Mouse (Mus musculus): ENCODE measurements around the gene Psen1.

Psen1 gene

GRCm38 (mm10) chr12:83781204-83781603 lies 93.3 kb downstream of the Psen1 start:
- DNase-seq = no peak

DNA sequence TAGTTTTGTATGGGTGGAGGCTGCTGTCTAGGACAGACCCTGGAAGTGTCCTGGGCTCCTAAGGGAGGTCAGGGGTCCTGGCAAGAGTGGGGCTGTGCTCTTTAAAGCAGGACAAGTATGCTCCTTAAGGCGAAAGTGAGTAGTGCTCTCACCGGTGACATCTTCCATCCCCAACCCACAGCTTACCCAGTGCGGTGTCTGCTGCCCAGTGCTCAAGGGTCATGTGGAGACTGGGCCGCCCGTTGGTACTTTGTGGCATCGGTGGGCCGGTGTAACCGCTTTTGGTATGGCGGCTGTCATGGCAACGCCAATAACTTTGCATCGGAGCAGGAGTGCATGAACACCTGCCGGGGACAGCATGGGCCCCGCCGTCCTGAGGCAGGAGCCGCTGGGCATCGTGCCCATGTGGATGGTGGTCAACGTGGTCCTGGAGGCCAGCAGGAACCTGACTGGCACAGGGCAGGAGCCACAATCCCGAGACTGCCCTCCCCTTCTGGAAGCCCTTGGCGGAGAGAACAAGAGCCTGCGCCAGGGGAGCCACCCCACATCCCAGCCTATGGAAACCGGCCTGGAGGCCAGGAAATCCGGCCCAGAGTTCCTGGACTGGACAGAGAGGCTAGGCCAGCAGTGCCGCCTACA lies 93.8 kb downstream of the Psen1 start:
- no peak for DNase-seq

- no peak for DNase-seq
These were observed 94.7 kb downstream of the Psen1 start for GRCm38 (mm10) chr12:83782669-83783068.

All from thymus, postnatal 36 days (tissue).